Mouse (Mus musculus) liver, adult 2 months (tissue): ENCODE data around the gene Lypd3.

Source experiments
- CTCF ChIP-seq: fragments of 200-500 bp; IDR thresholded peaks from 2 replicates; pipeline ENCODE4 v1.5.1; 2011; ENCODE audit warnings: low read depth, low read length, control low read depth
- POLR2A ChIP-seq: fragments of 200-500 bp; IDR thresholded peaks from 2 replicates; pipeline ENCODE4 v1.6.1; 2011; ENCODE audit warnings: low read length, control low read depth; ENCODE audit not compliant: insufficient read depth; ENCODE audit errors: extremely low read depth

DNA sequence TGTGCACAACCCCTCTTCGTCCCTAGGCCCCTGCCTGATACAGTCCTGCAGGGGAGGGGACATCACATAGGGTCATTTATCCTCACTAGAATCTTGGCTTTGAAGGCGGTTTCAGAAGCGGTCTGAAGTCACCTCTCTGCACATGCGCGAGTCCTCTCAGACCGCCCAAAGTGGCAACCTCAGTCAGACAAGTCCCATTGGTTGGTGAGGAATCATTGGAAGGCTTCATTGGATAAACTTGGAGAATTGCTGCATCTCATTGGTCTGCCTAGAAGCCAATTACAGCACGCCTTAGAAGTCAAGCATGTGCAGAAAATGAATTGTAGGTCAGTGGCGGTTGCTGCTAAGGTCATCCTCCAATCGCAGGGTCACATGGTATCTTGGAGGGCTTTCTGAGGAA is 40.2 kb downstream of the Lypd3 start, which contains the start of gene Tex101:
- TF ChIP-seq POLR2A (no peak), CTCF (no peak)
